Mouse (Mus musculus) Patski (cell line): ENCODE measurements around the gene Esrp2. TPM values are rescaled to one million over a fixed set of nuclear protein-coding genes. Genes with fewer than 3 reads are reported as not detected.

Experiments
- ATAC-seq: fragments of 100-300 bp; one replicate; pipeline ENCODE4 v1.8.0; 2021
- CTCF ChIA-PET: fragments of 350-600 bp; sonication (Branson Sonifier 250); formaldehyde crosslinking; loops from one replicate; lab custom pipeline; 2022; ENCODE audit warnings: inconsistent platforms; lab: Charles Lee
- POLR2A ChIA-PET: fragments of 350-600 bp; sonication (Branson Sonifier 250); formaldehyde crosslinking; loops from one replicate; lab custom pipeline; 2022; ENCODE audit warnings: antibody characterized with exemption, inconsistent platforms; lab: Charles Lee
- DNase-seq: peaks from one replicate; pipeline ENCODE4 v3.0.0-alpha.2; 2011; ENCODE audit warnings: low read depth, low spot score
- H3K27me3 ChIP-seq: fragments of 371-371 bp; one replicate; pipeline ENCODE4 v1.5.1; 2021
- CTCF ChIP-seq: fragments of 100-300 bp; IDR thresholded peaks from one replicate; pipeline ENCODE4 v1.5.1; 2021
- in situ Hi-C: fragments of 300-500 bp; cut with MboI; formaldehyde crosslinking; loops from 3 replicates; pipeline ENCODE4 v1.11.1; 2018; ENCODE audit warnings: low pct_unique_long_range_greater_than_20kb, mixed read lengths
- polyA plus RNA-seq: library from polyadenylated mRNA; unstranded; gene quantifications from one replicate; pipeline ENCODE4 v1.2.3, GENCODE M21; 2021

The Esrp2 gene
- polyA plus RNA-seq, 1 experiment from 2014 or later, result 3.3 TPM

DNA sequence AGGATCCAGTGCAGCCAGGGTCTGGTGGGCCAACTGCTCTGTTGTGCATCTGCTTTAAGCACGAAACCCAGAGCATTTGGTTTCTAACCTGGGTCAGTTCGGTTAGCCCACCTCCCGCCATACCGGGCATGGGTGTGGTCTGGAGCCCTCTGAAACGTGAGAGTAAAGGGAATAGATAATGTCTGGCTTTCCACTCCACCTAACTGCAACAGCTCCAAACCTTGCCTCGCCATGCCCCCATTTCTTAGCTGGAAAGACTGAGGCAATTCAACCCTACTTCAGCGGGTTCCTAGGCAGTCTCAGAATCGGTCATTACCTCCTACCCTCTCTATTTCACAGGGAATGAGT is 13.9 kb upstream of the Esrp2 start:
- in situ Hi-C loops, result no loop called here
- TF ChIP-seq CTCF, result no peak
- no peak for ATAC-seq
- ChIA-PET POLR2A (interaction anchor here (1.0 to 1.3 kb wide), 4 partner anchors 12 to 61 kb away, joined by 3 to 4 read pairs (median 3); partner anchors contain the start of gene Slc7a6), CTCF (interaction anchor here (1.1 to 1.6 kb wide), 4 partner anchors 9 to 45 kb away, joined by 3 to 5 read pairs (median 3); no protein-coding TSS in a partner anchor)
- no peak for DNase-seq
- no peaks in the 10 kb centered on the region for H3K27me3 ChIP-seq

GRCm38 (mm10) chr8:106149801-106150652 is 13.3 kb upstream of the Esrp2 start, which contains the start of gene Pla2g15:
Gene Pla2g15, plus strand, starts transcription at chr8:106150399.
- ChIA-PET POLR2A (interaction anchor here (1.0 to 1.3 kb wide), 5 partner anchors 9 to 62 kb away, joined by 3 to 6 read pairs (median 3); partner anchors contain the start of gene Slc7a6), CTCF (interaction anchor here (1.1 to 1.6 kb wide), 4 partner anchors 8 to 45 kb away, joined by 3 to 5 read pairs (median 3); no protein-coding TSS in a partner anchor)
- in situ Hi-C loops, result no loop called here
- DNase-seq (no peak), ATAC-seq (peak; percentile 79)
- TF ChIP-seq CTCF, result no peak
- no peaks in the 10 kb centered on the region for H3K27me3 ChIP-seq

GRCm38 (mm10) chr8:106149025-106149424 is 12.3 kb upstream of the Esrp2 start:
- ChIA-PET CTCF (interaction anchor here (1.1 to 1.5 kb wide), 2 partner anchors 7 to 14 kb away, joined by 4 to 5 read pairs; no protein-coding TSS in a partner anchor), POLR2A (interaction anchor here (0.8 to 1.3 kb wide), 2 partner anchors 10 to 14 kb away, joined by 3 read pairs; no protein-coding TSS in a partner anchor)
- in situ Hi-C loops, result no loop called here
- ATAC-seq (no peak), DNase-seq (no peak)
- no peak for TF ChIP-seq CTCF
- no peaks in the 10 kb centered on the region for H3K27me3 ChIP-seq

DNA sequence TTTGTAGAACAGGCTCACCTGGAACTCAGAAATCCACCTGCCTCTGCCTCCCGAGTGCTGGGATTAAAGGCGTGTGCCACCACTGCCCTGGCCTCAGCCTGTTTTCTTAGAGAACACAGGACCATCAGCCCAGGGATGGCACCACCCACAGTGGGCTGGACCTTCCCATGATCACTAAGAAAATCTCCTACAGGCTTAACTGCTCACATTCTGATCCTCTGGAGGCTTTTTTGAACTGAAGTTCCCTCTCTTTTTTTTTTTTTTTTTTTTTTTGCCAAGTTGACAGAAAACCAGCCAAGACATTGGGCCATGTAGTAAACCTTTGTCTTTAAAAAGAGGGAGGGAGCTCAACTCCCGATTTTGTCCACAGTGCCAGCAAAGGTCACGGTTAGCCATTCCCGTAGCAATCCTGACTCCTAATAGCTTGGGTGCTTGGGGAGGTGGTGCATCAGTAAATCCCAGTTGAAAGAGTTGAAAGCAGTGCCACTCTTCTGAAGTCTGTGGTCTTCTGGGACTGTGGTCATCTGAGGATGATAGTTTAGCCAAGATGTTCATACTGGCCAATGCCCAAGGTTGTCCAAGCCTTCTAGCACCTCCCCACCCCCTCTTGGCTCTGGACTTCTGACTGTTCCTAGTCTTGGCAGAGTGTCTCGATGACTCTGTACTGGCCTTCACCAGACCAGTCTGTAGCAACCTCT is 11.2 kb upstream of the Esrp2 start:
- no peak for DNase-seq
- no peaks in the 10 kb centered on the region for H3K27me3 ChIP-seq
- in situ Hi-C loops, result no loop called here
- ATAC-seq, result no peak
- no peak for TF ChIP-seq CTCF
- ChIA-PET CTCF (interaction anchor here (1.1 to 2.5 kb wide), 2 partner anchors 15 to 17 kb away, joined by 4 to 6 read pairs; no protein-coding TSS in a partner anchor), POLR2A (interaction anchor here (0.6 to 0.7 kb wide), 2 partner anchors 10 to 296 kb away, joined by 3 read pairs; no protein-coding TSS in a partner anchor)

DNA sequence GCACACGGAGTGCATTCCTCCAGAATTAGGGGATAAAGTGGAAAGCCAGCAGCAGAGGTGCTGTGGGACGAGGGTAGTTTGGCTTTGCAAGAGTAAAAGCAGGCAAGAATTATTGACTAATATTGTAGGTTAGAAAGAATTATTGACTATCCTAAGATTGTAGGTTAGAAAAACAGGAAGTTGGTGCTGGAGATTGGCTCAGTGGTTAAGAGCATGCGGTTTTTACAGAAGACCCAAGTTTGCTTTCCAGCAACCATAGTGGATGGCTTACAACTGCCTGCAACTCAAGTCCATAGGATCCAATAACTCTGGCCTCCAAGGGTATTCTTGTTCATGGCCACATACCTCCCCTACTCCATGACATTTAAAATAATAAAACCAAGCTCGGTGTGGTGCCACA is 9.2 kb upstream of the Esrp2 start:
- in situ Hi-C loops, result no loop called here
- no peak for TF ChIP-seq CTCF
- DNase-seq, result no peak
- H3K27me3 ChIP-seq, result no peaks in the 10 kb centered on the region
- CTCF ChIA-PET, result interaction anchor here (2.5 kb wide), 1 partner anchor 19 kb away, joined by 6 read pairs; no protein-coding TSS in a partner anchor
- ATAC-seq, result no peak
- POLR2A ChIA-PET, result no interaction called here

DNA sequence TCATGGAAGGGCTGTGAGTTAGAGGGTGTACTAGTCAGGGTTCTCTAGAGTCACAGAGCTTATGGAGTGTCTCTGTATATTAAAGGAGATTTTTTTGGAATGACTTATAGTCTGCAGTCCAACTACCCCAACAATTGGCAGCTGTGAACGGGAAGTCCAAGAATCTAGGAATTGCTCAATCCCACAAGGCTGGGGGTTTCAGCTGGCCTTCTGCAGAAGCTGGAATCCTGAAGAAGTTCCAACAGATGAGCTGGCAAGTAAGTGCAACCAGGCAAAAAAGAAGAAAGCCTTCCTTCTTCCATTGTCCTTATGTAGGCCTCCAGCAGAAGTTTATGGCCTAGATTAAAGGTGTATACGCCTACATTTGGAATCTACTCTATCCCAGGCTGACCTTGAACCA is 8.6 kb upstream of the Esrp2 start:
- in situ Hi-C loops, result no loop called here
- POLR2A ChIA-PET, result no interaction called here
- CTCF ChIA-PET, result interaction anchor here (1.3 to 1.8 kb wide), 3 partner anchors 12 to 53 kb away, joined by 4 to 10 read pairs (median 7); no protein-coding TSS in a partner anchor
- DNase-seq (no peak), ATAC-seq (no peak)
- TF ChIP-seq CTCF, result no peak
- no peaks in the 10 kb centered on the region for H3K27me3 ChIP-seq

GRCm38 (mm10) chr8:106140769-106141168 is 4.0 kb upstream of the Esrp2 start:
- CTCF ChIA-PET, result interaction anchor here (0.5 to 2.0 kb wide), 12 partner anchors 9 to 153 kb away, joined by 3 to 7 read pairs (median 4); partner anchors contain the start of gene Pla2g15

DNA sequence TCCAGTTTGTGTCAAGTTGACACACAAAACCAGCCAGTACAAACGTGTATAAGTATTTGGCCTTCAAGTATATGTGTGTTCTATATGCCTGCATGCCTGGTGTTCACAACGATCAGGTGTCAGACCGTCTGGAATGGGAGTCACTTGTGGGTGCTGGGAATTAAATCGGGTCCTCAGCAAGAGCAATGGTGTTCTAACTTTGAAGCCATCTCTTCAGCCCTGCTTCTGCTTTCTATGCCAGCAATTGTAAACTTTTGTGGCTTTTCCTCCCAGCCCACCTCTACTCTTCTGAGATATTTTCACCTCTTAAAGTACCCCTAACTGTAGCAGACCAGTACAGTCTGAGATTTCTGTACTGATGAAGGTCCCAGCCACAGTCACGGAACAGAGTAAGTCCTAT is 3.4 kb upstream of the Esrp2 start:
- in situ Hi-C loops, result no loop called here
- no peak for TF ChIP-seq CTCF
- H3K27me3 ChIP-seq, result no peaks in the 10 kb centered on the region
- POLR2A ChIA-PET, result interaction anchor here (1.0 kb wide), 1 partner anchor 10 kb away, joined by 6 read pairs; the partner anchor contains the start of gene Pla2g15
- ATAC-seq (no peak), DNase-seq (no peak)
- CTCF ChIA-PET, result interaction anchor here (1.6 to 1.8 kb wide), 2 partner anchors 45 to 66 kb away, joined by 4 to 5 read pairs; no protein-coding TSS in a partner anchor

More at GRCm38 (mm10) chr8:106140769-106141168, 4.0 kb upstream of the Esrp2 start:
- in situ Hi-C loops, result no loop called here
- POLR2A ChIA-PET, result interaction anchor here (1.0 kb wide), 1 partner anchor 9 kb away, joined by 6 read pairs; the partner anchor contains the start of gene Pla2g15
- ATAC-seq, result no peak
- H3K27me3 ChIP-seq, result no peaks in the 10 kb centered on the region
- DNase-seq, result no peak
- TF ChIP-seq CTCF, result no peak

- POLR2A ChIA-PET, result interaction anchor here (0.9 to 1.1 kb wide), 2 partner anchors 10 to 72 kb away, joined by 3 read pairs; no protein-coding TSS in a partner anchor
- ATAC-seq, result no peak
- no peaks in the 10 kb centered on the region for H3K27me3 ChIP-seq
Observed at GRCm38 (mm10) chr8:106138616-106139015, 1.8 kb upstream of the Esrp2 start.

More at GRCm38 (mm10) chr8:106138616-106139015, 1.8 kb upstream of the Esrp2 start:
- TF ChIP-seq CTCF, result no peak
- no peak for DNase-seq
- in situ Hi-C loops, result loop anchor here (5.0 kb wide), 1 partner anchor 264 kb away; no protein-coding TSS in a partner anchor
- CTCF ChIA-PET, result interaction anchor here (1.6 kb wide), 1 partner anchor 60 kb away, joined by 4 read pairs; no protein-coding TSS in a partner anchor
